Mouse (Mus musculus) limb, embryonic 14.5 days (tissue): ENCODE data around the gene Zfp280d. TPM values are rescaled to one million over a fixed set of nuclear protein-coding genes. Genes with fewer than 3 reads are reported as not detected.
"Not testable (repeated sequence)": the region's sequence is repeated elsewhere in the genome, so short reads cannot be mapped to it uniquely, and the experiment has no call there.

Experiments
- ATAC-seq: fragments of 200-750 bp; cut with Nextera tagmentation; 2 replicates; pipeline ENCODE4 v1.8.0; 2017; ENCODE audit warnings: low read depth, moderate number of reproducible peaks, moderate TSS enrichment; ENCODE audit not compliant: low FRiP score
- DNase-seq: peaks from one replicate; pipeline ENCODE4 v3.0.0-alpha.2; 2015; ENCODE audit warnings: low spot score
- H3K27ac ChIP-seq: fragments of 300-500 bp; sonication (generic); replicated peaks from 2 replicates; pipeline ENCODE4 v1.5.1; 2014; ENCODE audit warnings: low read depth, mild to moderate bottlenecking, low read length, moderate library complexity, mixed read lengths
- H3K27me3 ChIP-seq: fragments of 300-500 bp; sonication (generic); 2 replicates; pipeline ENCODE4 v1.6.1; 2014; ENCODE audit warnings: low read length, mixed read lengths; ENCODE audit not compliant: control insufficient read depth, insufficient read depth
- H3K36me3 ChIP-seq: fragments of 300-500 bp; sonication (generic); 2 replicates; pipeline ENCODE4 v1.6.1; 2014; ENCODE audit warnings: mild to moderate bottlenecking, low read length, moderate library complexity, mixed read lengths; ENCODE audit not compliant: control insufficient read depth, insufficient read depth
- H3K4me1 ChIP-seq: fragments of 300-500 bp; sonication (generic); 2 replicates; pipeline ENCODE4 v1.6.1; 2014; ENCODE audit warnings: antibody characterized with exemption, low read length, mixed read lengths; ENCODE audit not compliant: control insufficient read depth, insufficient read depth
- H3K4me2 ChIP-seq: fragments of 300-500 bp; sonication (generic); replicated peaks from 2 replicates; pipeline ENCODE4 v1.6.1; 2014; ENCODE audit warnings: low read depth, mild to moderate bottlenecking, low read length, moderate library complexity; ENCODE audit not compliant: severe bottlenecking
- H3K4me3 ChIP-seq: fragments of 300-500 bp; sonication (generic); replicated peaks from 2 replicates; pipeline ENCODE4 v1.5.1; 2014; ENCODE audit warnings: low read length
- H3K9ac ChIP-seq: fragments of 300-500 bp; sonication (generic); 2 replicates; pipeline ENCODE4 v1.6.1; 2014; ENCODE audit warnings: mild to moderate bottlenecking, low read depth, low read length, moderate library complexity; ENCODE audit not compliant: severe bottlenecking
- H3K9me3 ChIP-seq: fragments of 300-500 bp; sonication (generic); 2 replicates; pipeline ENCODE4 v1.6.1; 2016; ENCODE audit warnings: low read length; ENCODE audit not compliant: control insufficient read depth
- POLR2A ChIP-seq: fragments of 200-500 bp; IDR thresholded peaks from 2 replicates; pipeline ENCODE4 v1.8.0; 2012; ENCODE audit warnings: inconsistent platforms, mild to moderate bottlenecking, moderate library complexity, borderline replicate concordance; ENCODE audit not compliant: insufficient read depth, insufficient read length; ENCODE audit errors: extremely low read depth
- WGBS: fragments of 180-500 bp; shearing (Covaris S2); extraction: QIAGEN DNeasy Blood & Tissue Kit; methylation state at CpG from one replicate; pipeline ENCODE4 v1.1.7; 2014; 5-methylcytosine and 5-hydroxymethylcytosine counted together
- polyA plus RNA-seq, 2 experiments: library from polyadenylated mRNA; depleted of rRNA in 1 of 2; stranded (reverse) in 1 of 2; unstranded in 1 of 2; fragments of >200 nt; fragmentation: Nextera tagmentation in 1 of 2; extraction: Ambion mirVana in 1 of 2; gene quantifications; 2 replicates each; pipeline versions ENCODE4 v1.2.1 to v1.2.3; 2012 to 2014

The Zfp280d gene
- polyA plus RNA-seq, 2 experiments, result 39.1 to 60.6 TPM

- no peak for ATAC-seq
- Histone ChIP-seq H3K9me3 (no peaks in the 10 kb centered on the region), H3K4me3 (no peak overlapping the region), H3K27me3 (no peaks in the 10 kb centered on the region), H3K4me1 (0 out of 2 replicates have a peak, but pooled peaks cover 4% of the 10 kb centered on the region), H3K4me2 (no peak overlapping the region), H3K36me3 (no peaks in the 10 kb centered on the region), H3K27ac (no peak overlapping the region), H3K9ac (no peak overlapping the region)
- TF ChIP-seq POLR2A, result no peak
- WGBS, result 84% methylated on average over 12 of the region's 12 CpGs
- no peak for DNase-seq
Measured at GRCm38 (mm10) chr9:72390321-72391077, 115.8 kb downstream of the Zfp280d start.

- 53% methylated on average over 7 of the region's 7 CpGs for WGBS
Measured at GRCm38 (mm10) chr9:72392686-72393085, 118.0 kb downstream of the Zfp280d start.

GRCm38 (mm10) chr9:72393238-72393637 is 118.6 kb downstream of the Zfp280d start:
- H3K4me2 ChIP-seq, result no peak overlapping the region
- no peaks in the 10 kb centered on the region for H3K27me3 ChIP-seq
- 74% methylated on average over 15 of the region's 15 CpGs for WGBS
- H3K9ac ChIP-seq, result no peak overlapping the region
- no peaks in the 10 kb centered on the region for H3K9me3 ChIP-seq
- no peak for TF ChIP-seq POLR2A
- H3K4me1 ChIP-seq, result 0 out of 2 replicates have a peak, but pooled peaks cover 4% of the 10 kb centered on the region
- no peak overlapping the region for H3K4me3 ChIP-seq
- H3K36me3 ChIP-seq, result no peaks in the 10 kb centered on the region
- DNase-seq (no peak), ATAC-seq (no peak)
- no peak overlapping the region for H3K27ac ChIP-seq

More at GRCm38 (mm10) chr9:72392686-72393085, 118.0 kb downstream of the Zfp280d start:
- TF ChIP-seq POLR2A, result no peak
- ATAC-seq (no peak), DNase-seq (no peak)
- H3K4me2 ChIP-seq, result no peak overlapping the region
- H3K4me3 ChIP-seq, result no peak overlapping the region
- no peaks in the 10 kb centered on the region for H3K27me3 ChIP-seq
- no peak overlapping the region for H3K9ac ChIP-seq
- H3K36me3 ChIP-seq, result no peaks in the 10 kb centered on the region
- H3K4me1 ChIP-seq, result 0 out of 2 replicates have a peak, but pooled peaks cover 4% of the 10 kb centered on the region
- H3K27ac ChIP-seq, result no peak overlapping the region
- no peaks in the 10 kb centered on the region for H3K9me3 ChIP-seq

GRCm38 (mm10) chr9:72393869-72394341 is 119.2 kb downstream of the Zfp280d start:
- Histone ChIP-seq H3K4me3 (no peak overlapping the region), H3K36me3 (no peaks in the 10 kb centered on the region), H3K9me3 (no peaks in the 10 kb centered on the region), H3K4me2 (no peak overlapping the region), H3K27me3 (no peaks in the 10 kb centered on the region), H3K4me1 (0 out of 2 replicates have a peak, but pooled peaks cover 4% of the 10 kb centered on the region), H3K27ac (no peak overlapping the region), H3K9ac (no peak overlapping the region)
- WGBS, result 63% methylated on average over 8 of the region's 8 CpGs
- no peak for TF ChIP-seq POLR2A
- ATAC-seq (no peak), DNase-seq (no peak)

GRCm38 (mm10) chr9:72400121-72400520 is 125.5 kb downstream of the Zfp280d start:
- 48% methylated on average over 4 of the region's 4 CpGs for WGBS
- Histone ChIP-seq H3K4me3 (no peak overlapping the region), H3K4me1 (no peaks in the 10 kb centered on the region), H3K27me3 (no peaks in the 10 kb centered on the region), H3K9ac (no peak overlapping the region), H3K9me3 (no peaks in the 10 kb centered on the region), H3K36me3 (no peaks in the 10 kb centered on the region), H3K27ac (no peak overlapping the region), H3K4me2 (no peak overlapping the region)
- DNase-seq (no peak), ATAC-seq (no peak)
- no peak for TF ChIP-seq POLR2A

- H3K27me3 ChIP-seq, H3K4me2 ChIP-seq, ATAC-seq, DNase-seq, H3K36me3 ChIP-seq, H3K9me3 ChIP-seq, H3K27ac ChIP-seq, H3K4me1 ChIP-seq, H3K4me3 ChIP-seq, H3K9ac ChIP-seq: not testable (repeated sequence)
- WGBS, result 75% methylated on average over 4 of the region's 4 CpGs
Measured at GRCm38 (mm10) chr9:72401769-72402168, 127.1 kb downstream of the Zfp280d start.
